Mouse (Mus musculus) hindbrain, embryonic 12.5 days (tissue): ENCODE measurements at regions not wholly inside any gene's neighbourhood (a gene's known extent, or its start where the extent isn't known, plus 50 kb on each side); places are given as distances from the start of the nearest gene placed in this dataset.
A peak's percentile ranks its signal among the peaks of the same experiment; 100 is the strongest.
"Not testable (repeated sequence)": the region's sequence is repeated elsewhere in the genome, so short reads cannot be mapped to it uniquely, and the experiment has no call there.

Source experiments
- ATAC-seq: fragments of 200-750 bp; cut with Nextera tagmentation; 2 replicates; pipeline ENCODE4 v1.8.0; 2017; ENCODE audit warnings: moderate TSS enrichment; ENCODE audit not compliant: low FRiP score
- H3K27ac ChIP-seq: fragments of 300-500 bp; sonication (generic); 2 replicates; pipeline ENCODE4 v1.5.1; 2016; ENCODE audit warnings: mild to moderate bottlenecking
- H3K27me3 ChIP-seq: fragments of 300-500 bp; sonication (generic); 2 replicates; pipeline ENCODE4 v1.6.1; 2016; ENCODE audit warnings: mild to moderate bottlenecking
- H3K36me3 ChIP-seq: fragments of 300-500 bp; sonication (generic); 2 replicates; pipeline ENCODE4 v1.6.1; 2016; ENCODE audit warnings: mild to moderate bottlenecking
- H3K4me1 ChIP-seq: fragments of 300-500 bp; sonication (generic); 2 replicates; pipeline ENCODE4 v1.6.1; 2016
- H3K4me2 ChIP-seq: fragments of 300-500 bp; sonication (generic); replicated peaks from 2 replicates; pipeline ENCODE4 v1.6.1; 2016; ENCODE audit warnings: mild to moderate bottlenecking
- H3K4me3 ChIP-seq: fragments of 300-500 bp; sonication (generic); 2 replicates; pipeline ENCODE4 v1.5.1; 2016; ENCODE audit warnings: mild to moderate bottlenecking
- H3K9ac ChIP-seq: fragments of 300-500 bp; sonication (generic); 2 replicates; pipeline ENCODE4 v1.6.1; 2016; ENCODE audit warnings: mild to moderate bottlenecking, moderate library complexity
- H3K9me3 ChIP-seq: fragments of 300-500 bp; sonication (generic); replicated peaks from 2 replicates; pipeline ENCODE4 v1.6.1; 2016; ENCODE audit warnings: mild to moderate bottlenecking
- WGBS: fragments of 180-500 bp; shearing (Covaris S2); methylation state at CpG from one replicate; pipeline ENCODE4 v1.1.7; 2016; 5-methylcytosine and 5-hydroxymethylcytosine counted together

GRCm38 (mm10) chr13:79765437-79765838 lies 1117.7 kb upstream of the Arrdc3 start:
- H3K27me3 ChIP-seq: no peaks in the 10 kb centered on the region
- peak; percentile 64 for ATAC-seq
- no peak overlapping the region for H3K27ac ChIP-seq
- H3K4me3 ChIP-seq: no peak overlapping the region
- 8% methylated on average over 4 of the region's 4 CpGs for WGBS
- no peaks in the 10 kb centered on the region for H3K9me3 ChIP-seq
- no peak overlapping the region for H3K9ac ChIP-seq
- peaks cover 5% of the 10 kb centered on the region for H3K4me1 ChIP-seq
- H3K4me2 ChIP-seq: no peak overlapping the region
- H3K36me3 ChIP-seq: no peaks in the 10 kb centered on the region

GRCm38 (mm10) chr13:79784991-79785666 lies 1098.1 kb upstream of the Arrdc3 start:
- no peaks in the 10 kb centered on the region for H3K4me1 ChIP-seq
- no peaks in the 10 kb centered on the region for H3K36me3 ChIP-seq
- no peak overlapping the region for H3K27ac ChIP-seq
- ATAC-seq: no peak
- H3K9me3 ChIP-seq: no peaks in the 10 kb centered on the region
- H3K4me2 ChIP-seq: no peak overlapping the region
- no peaks in the 10 kb centered on the region for H3K27me3 ChIP-seq
- no peak overlapping the region for H3K9ac ChIP-seq
- H3K4me3 ChIP-seq: no peak overlapping the region
- 90% methylated on average over 1 of the region's 1 CpGs for WGBS

- ATAC-seq: no peak
- Histone ChIP-seq H3K4me1 (no peaks in the 10 kb centered on the region), H3K27ac (no peak overlapping the region), H3K9ac (no peak overlapping the region), H3K27me3 (no peaks in the 10 kb centered on the region), H3K9me3 (no peaks in the 10 kb centered on the region), H3K4me2 (no peak overlapping the region), H3K4me3 (no peak overlapping the region), H3K36me3 (no peaks in the 10 kb centered on the region)
- 91% methylated on average over 2 of the region's 2 CpGs for WGBS
Observed at GRCm38 (mm10) chr13:79801591-79801990, 1081.6 kb upstream of the Arrdc3 start.

GRCm38 (mm10) chr13:79835592-79835991 lies 1047.6 kb upstream of the Arrdc3 start:
- Histone ChIP-seq H3K27me3 (no peaks in the 10 kb centered on the region), H3K9me3 (no peaks in the 10 kb centered on the region), H3K36me3 (no peaks in the 10 kb centered on the region), H3K4me2 (no peak overlapping the region), H3K4me1 (no peaks in the 10 kb centered on the region), H3K9ac (no peak overlapping the region), H3K4me3 (no peak overlapping the region), H3K27ac (no peak overlapping the region)
- no peak for ATAC-seq
- 70% methylated on average over 1 of the region's 1 CpGs for WGBS

GRCm38 (mm10) chr13:79844800-79845199 lies 1038.4 kb upstream of the Arrdc3 start:
- no peak for ATAC-seq
- Histone ChIP-seq H3K4me3 (no peak overlapping the region), H3K27me3 (no peaks in the 10 kb centered on the region), H3K4me2 (no peak overlapping the region), H3K27ac (no peak overlapping the region), H3K4me1 (no peaks in the 10 kb centered on the region), H3K36me3 (no peaks in the 10 kb centered on the region), H3K9me3 (no peaks in the 10 kb centered on the region), H3K9ac (no peak overlapping the region)
- 63% methylated on average over 2 of the region's 2 CpGs for WGBS

- not testable (repeated sequence) for H3K36me3 ChIP-seq, H3K27me3 ChIP-seq, H3K4me1 ChIP-seq, H3K9me3 ChIP-seq, H3K27ac ChIP-seq, H3K4me2 ChIP-seq, H3K9ac ChIP-seq, ATAC-seq, H3K4me3 ChIP-seq
- WGBS: 68% methylated on average over 1 of the region's 1 CpGs
Observed at GRCm38 (mm10) chr13:79867501-79867900, 1015.7 kb upstream of the Arrdc3 start.

GRCm38 (mm10) chr13:79868481-79869225 lies 1014.5 kb upstream of the Arrdc3 start:
- Histone ChIP-seq H3K27ac (no peak overlapping the region), H3K9me3 (peaks cover 4% of the 10 kb centered on the region; the same call in 1 of the 2 replicates), H3K4me3 (no peak overlapping the region), H3K4me2 (no peak overlapping the region), H3K27me3 (no peaks in the 10 kb centered on the region), H3K9ac (no peak overlapping the region), H3K36me3 (no peaks in the 10 kb centered on the region), H3K4me1 (no peaks in the 10 kb centered on the region)
- WGBS: 80% methylated on average over 2 of the region's 2 CpGs
- ATAC-seq: no peak

GRCm38 (mm10) chr13:79880136-79880535 lies 1003.0 kb upstream of the Arrdc3 start:
- WGBS: 81% methylated on average over 1 of the region's 1 CpGs
- Histone ChIP-seq H3K9me3 (no peaks in the 10 kb centered on the region), H3K4me1 (no peaks in the 10 kb centered on the region), H3K4me3 (no peak overlapping the region), H3K27me3 (no peaks in the 10 kb centered on the region), H3K9ac (no peak overlapping the region), H3K36me3 (no peaks in the 10 kb centered on the region), H3K27ac (no peak overlapping the region), H3K4me2 (no peak overlapping the region)
- ATAC-seq: no peak

- Histone ChIP-seq H3K4me2 (no peak overlapping the region), H3K9me3 (no peaks in the 10 kb centered on the region), H3K4me1 (no peaks in the 10 kb centered on the region), H3K27me3 (no peaks in the 10 kb centered on the region), H3K4me3 (no peak overlapping the region), H3K36me3 (no peaks in the 10 kb centered on the region), H3K27ac (no peak overlapping the region), H3K9ac (no peak overlapping the region)
- no peak for ATAC-seq
Observed at GRCm38 (mm10) chr13:79885959-79886358, 997.2 kb upstream of the Arrdc3 start.

- H3K27me3 ChIP-seq: no peaks in the 10 kb centered on the region
- H3K9ac ChIP-seq: no peak overlapping the region
- WGBS: 85% methylated on average over 1 of the region's 1 CpGs
- H3K9me3 ChIP-seq: no peaks in the 10 kb centered on the region
- no peak overlapping the region for H3K4me3 ChIP-seq
- no peaks in the 10 kb centered on the region for H3K4me1 ChIP-seq
- ATAC-seq: no peak
- no peak overlapping the region for H3K4me2 ChIP-seq
- no peak overlapping the region for H3K27ac ChIP-seq
- H3K36me3 ChIP-seq: no peaks in the 10 kb centered on the region
Observed at GRCm38 (mm10) chr13:79886361-79886760, 996.8 kb upstream of the Arrdc3 start.
